Mouse (Mus musculus) cortical plate, adult 2 months (tissue): ENCODE data around the gene Zgpat. TPM values are rescaled to one million over a fixed set of nuclear protein-coding genes. Genes with fewer than 3 reads are reported as not detected.
A peak's percentile ranks its signal among the peaks of the same experiment; 100 is the strongest.

Source experiments
- H3K27ac ChIP-seq: fragments of 200-500 bp; 2 replicates; pipeline ENCODE4 v1.5.1; 2012; ENCODE audit warnings: low read length, control low read depth, inconsistent platforms; ENCODE audit not compliant: insufficient read depth
- H3K4me1 ChIP-seq: fragments of 200-500 bp; 2 replicates; pipeline ENCODE4 v1.6.1; 2011; ENCODE audit warnings: low read length; ENCODE audit not compliant: control insufficient read depth, insufficient read depth
- H3K4me3 ChIP-seq: fragments of 200-500 bp; 2 replicates; pipeline ENCODE4 v1.5.1; 2011; ENCODE audit warnings: mild to moderate bottlenecking, low read length, control low read depth; ENCODE audit not compliant: insufficient read depth
- CTCF ChIP-seq: fragments of 200-500 bp; IDR thresholded peaks from 2 replicates; pipeline ENCODE4 v1.5.1; 2011; ENCODE audit warnings: mild to moderate bottlenecking, control low read depth, low read length; ENCODE audit not compliant: insufficient read depth; ENCODE audit errors: extremely low read depth
- POLR2A ChIP-seq: fragments of 200-500 bp; IDR thresholded peaks from 2 replicates; pipeline ENCODE4 v1.6.1; 2011; ENCODE audit warnings: mild to moderate bottlenecking, low read length, control low read depth; ENCODE audit not compliant: insufficient read depth; ENCODE audit errors: extremely low read depth
- polyA plus RNA-seq: library from polyadenylated mRNA; depleted of rRNA; stranded (reverse); fragments of >200 nt; gene quantifications from 2 replicates; pipeline ENCODE4 v1.2.3, GENCODE M21; 2012

Zgpat gene
- polyA plus RNA-seq, 1 experiment: 89.3 TPM

GRCm38 (mm10) chr2:181363946-181364345, 782 bp upstream of the Zgpat start:
- TF ChIP-seq CTCF: no peak
- TF ChIP-seq POLR2A: no peak
- Histone ChIP-seq H3K27ac (no peak overlapping the region), H3K4me1 (peaks cover 10% of the 10 kb centered on the region), H3K4me3 (peak overlapping the region; percentile 89; the same call in 1 of the 2 replicates)

GRCm38 (mm10) chr2:181364487-181364859, 255 bp upstream of the Zgpat start:
- peaks cover 10% of the 10 kb centered on the region for H3K4me1 ChIP-seq
- H3K27ac ChIP-seq: no peak overlapping the region
- peak overlapping the region; percentile 89 for H3K4me3 ChIP-seq
- TF ChIP-seq CTCF (no peak), POLR2A (no peak)

- Histone ChIP-seq H3K27ac (peak overlapping the region; percentile 52), H3K4me3 (peak overlapping the region; percentile 89), H3K4me1 (peaks cover 10% of the 10 kb centered on the region)
- TF ChIP-seq CTCF (no peak), POLR2A (no peak; the same call in 1 of the 2 replicates)
These were observed 937 bp downstream of the Zgpat start for GRCm38 (mm10) chr2:181365655-181366075.

- Histone ChIP-seq H3K4me3 (no peak overlapping the region), H3K27ac (no peak overlapping the region), H3K4me1 (peaks cover 3% of the 10 kb centered on the region; the same call in 1 of the 2 replicates)
- TF ChIP-seq CTCF: no peak
- TF ChIP-seq POLR2A: no peak
These were observed 5.3 kb downstream of the Zgpat start for GRCm38 (mm10) chr2:181370001-181370400.

- no peak overlapping the region for H3K4me3 ChIP-seq
- no peak overlapping the region for H3K27ac ChIP-seq
- TF ChIP-seq POLR2A: no peak
- TF ChIP-seq CTCF: no peak
- no peaks in the 10 kb centered on the region for H3K4me1 ChIP-seq
These were observed 11.1 kb downstream of the Zgpat start for GRCm38 (mm10) chr2:181375787-181376186.

GRCm38 (mm10) chr2:181377230-181377629, 12.5 kb downstream of the Zgpat start:
- H3K27ac ChIP-seq: no peak overlapping the region
- no peaks in the 10 kb centered on the region for H3K4me1 ChIP-seq
- H3K4me3 ChIP-seq: no peak overlapping the region
- no peak for TF ChIP-seq POLR2A
- no peak for TF ChIP-seq CTCF

- TF ChIP-seq POLR2A (no peak), CTCF (no peak)
- Histone ChIP-seq H3K27ac (no peak overlapping the region), H3K4me3 (no peak overlapping the region)
These were observed 14.0 kb downstream of the Zgpat start for GRCm38 (mm10) chr2:181378701-181379100.

GRCm38 (mm10) chr2:181379778-181380177, 15.1 kb downstream of the Zgpat start, which contains the start of gene Lime1:
Gene Lime1, plus strand, starts transcription at chr2:181380078.
- Histone ChIP-seq H3K27ac (no peak within 1 kb of the TSS), H3K4me3 (no peak within 1 kb of the TSS), H3K4me1 (no peaks in the 10 kb centered on the region)
- TF ChIP-seq CTCF (no peak), POLR2A (no peak)

More at GRCm38 (mm10) chr2:181378701-181379100, 14.0 kb downstream of the Zgpat start:
- H3K4me1 ChIP-seq: no peaks in the 10 kb centered on the region

- Histone ChIP-seq H3K4me3 (no peak overlapping the region), H3K4me1 (no peaks in the 10 kb centered on the region), H3K27ac (no peak overlapping the region)
- no peak for TF ChIP-seq POLR2A
- TF ChIP-seq CTCF: no peak
These were observed 15.5 kb downstream of the Zgpat start for GRCm38 (mm10) chr2:181380251-181380650.

- TF ChIP-seq CTCF (no peak), POLR2A (no peak)
- Histone ChIP-seq H3K27ac (no peak overlapping the region), H3K4me3 (no peak overlapping the region), H3K4me1 (no peaks in the 10 kb centered on the region)
These were observed 16.4 kb downstream of the Zgpat start for GRCm38 (mm10) chr2:181381107-181381506.
